Mouse (Mus musculus) heart, postnatal 0 days (tissue): Measurements from ENCODE around the gene Phactr1.

Experiments used
- CTCF ChIP-seq: IDR thresholded peaks from 2 replicates; pipeline ENCODE4 v1.5.1; 2016; ENCODE audit warnings: antibody characterized with exemption, control low read depth, low read depth
- EP300 ChIP-seq: IDR thresholded peaks from 2 replicates; pipeline ENCODE4 v1.6.1; 2016; ENCODE audit warnings: antibody characterized with exemption, low read depth

- TF ChIP-seq CTCF (no peak), EP300 (no peak)
Observed at GRCm38 (mm10) chr13:42994276-42994675, 313.9 kb downstream of the Phactr1 start.
